Mouse (Mus musculus) myocyte (in vitro differentiated cells): ENCODE results near the gene Akap12.
A peak's percentile ranks its signal among the peaks of the same experiment; 100 is the strongest.

Source experiments
- CEBPB ChIP-seq: IDR thresholded peaks from 2 replicates; pipeline ENCODE4 v1.6.1; 2011; ENCODE audit warnings: mild to moderate bottlenecking, moderate library complexity; ENCODE audit not compliant: poor library complexity, insufficient read depth, severe bottlenecking
- E2F4 ChIP-seq: IDR thresholded peaks from one replicate; pipeline ENCODE4 v1.6.1; 2011; ENCODE audit warnings: mild to moderate bottlenecking, control low read depth, moderate library complexity; ENCODE audit not compliant: insufficient read depth
- MAX ChIP-seq: IDR thresholded peaks from one replicate; pipeline ENCODE4 v1.6.1; 2011; ENCODE audit warnings: low read depth, mild to moderate bottlenecking, control low read depth
- MYOG ChIP-seq, 3 experiments: IDR thresholded peaks; one replicate each; pipeline ENCODE4 v1.6.1; 2011; ENCODE audit warnings: control low read depth in 2 of 3, low read depth in 2 of 3, mild to moderate bottlenecking in 2 of 3; ENCODE audit not compliant: insufficient read length in 2 of 3, control insufficient read depth in 1 of 3, insufficient read depth in 1 of 3
- POLR2A ChIP-seq: IDR thresholded peaks from one replicate; pipeline ENCODE4 v1.6.1; 2011; ENCODE audit warnings: low read depth, mild to moderate bottlenecking, control low read depth, moderate library complexity; ENCODE audit not compliant: insufficient read length
- POLR2AphosphoS2 ChIP-seq: IDR thresholded peaks from one replicate; pipeline ENCODE4 v1.6.1; 2011; ENCODE audit warnings: low read depth, control low read depth; ENCODE audit not compliant: insufficient read length
- REST ChIP-seq: IDR thresholded peaks from one replicate; pipeline ENCODE4 v1.6.1; 2011; ENCODE audit warnings: mild to moderate bottlenecking, control low read depth, moderate library complexity; ENCODE audit not compliant: insufficient read depth, insufficient read length
- SRF ChIP-seq: IDR thresholded peaks from one replicate; pipeline ENCODE4 v1.6.1; 2011; ENCODE audit warnings: low read depth; ENCODE audit not compliant: control insufficient read depth, insufficient read length
- TCF12 ChIP-seq: IDR thresholded peaks from one replicate; pipeline ENCODE4 v1.6.1; 2011; ENCODE audit warnings: mild to moderate bottlenecking, control low read depth; ENCODE audit not compliant: poor library complexity, insufficient read depth, severe bottlenecking
- USF1 ChIP-seq: IDR thresholded peaks from one replicate; pipeline ENCODE4 v1.6.1; 2011; ENCODE audit warnings: low read depth, mild to moderate bottlenecking, control low read depth, moderate library complexity

GRCm38 (mm10) chr10:4386609-4387591 lies 120.7 kb downstream of the Akap12 start:
- TF ChIP-seq E2F4: no peak
- TF ChIP-seq POLR2A: peak; percentile 95
- peak in 2 of 3 experiments; percentile 66 to 86 for TF ChIP-seq MYOG (IDR thresholded peaks at IDR 0.05; ENCODE audit: control insufficient read depth in 1 of 3, insufficient read depth in 1 of 3, insufficient read length in 2 of 3, low read depth in 2 of 3)
- TF ChIP-seq POLR2AphosphoS2: peak; percentile 83
- no peak for TF ChIP-seq USF1
- TF ChIP-seq TCF12: no peak
- TF ChIP-seq CEBPB: no peak
- TF ChIP-seq SRF: peak; percentile 52
- no peak for TF ChIP-seq MAX
- TF ChIP-seq REST: no peak
